Mouse (Mus musculus): ENCODE results near the gene A630001G21Rik.

- no peak for TF ChIP-seq CTCF (conservative IDR thresholded peaks at IDR 0.05; ENCODE audit: insufficient read depth, insufficient read length, low read depth, low read length)
- no peak for TF ChIP-seq POLR2A (IDR thresholded peaks at IDR 0.05; ENCODE audit: low read depth, low read length)
These were observed 12.1 kb upstream of the A630001G21Rik start for GRCm38 (mm10) chr1:85790565-85790964.

Measured in kidney, adult 2 months (tissue).